Mouse (Mus musculus): Measurements from ENCODE around the gene Hnrnph1. TPM values are rescaled to one million over a fixed set of nuclear protein-coding genes. Genes with fewer than 3 reads are reported as not detected.

Gene Hnrnph1
- polyA plus RNA-seq, 1 experiment: 271 TPM

- WGBS: 89% methylated on average over 9 of the region's 9 CpGs
- Histone ChIP-seq H3K27ac (ENCODE audit: control insufficient read depth, insufficient read depth, low read depth, low read length, poor library complexity) (no peak overlapping the region), H3K4me3 (replicated peaks; ENCODE audit: control insufficient read depth, low read depth, low read length) (no peak overlapping the region), H3K4me1 (ENCODE audit: control insufficient read depth, insufficient read depth, low read length) (no peaks in the 10 kb centered on the region)
- TF ChIP-seq POLR2A (IDR thresholded peaks at IDR 0.05; ENCODE audit: borderline replicate concordance, control insufficient read depth, low read depth, low read length): no peak
- no peak for TF ChIP-seq CTCF (IDR thresholded peaks at IDR 0.05; ENCODE audit: control insufficient read depth, insufficient read depth, low read length)
Observed at GRCm38 (mm10) chr11:50397316-50397715, 20.5 kb downstream of the Hnrnph1 start.

GRCm38 (mm10) chr11:50398803-50399202 lies 22.0 kb downstream of the Hnrnph1 start:
- no peak overlapping the region for H3K4me3 ChIP-seq (replicated peaks; ENCODE audit: control insufficient read depth, low read depth, low read length)

GRCm38 (mm10) chr11:50402481-50402880 lies 25.7 kb downstream of the Hnrnph1 start:
- no peak for TF ChIP-seq CTCF (IDR thresholded peaks at IDR 0.05; ENCODE audit: control insufficient read depth, insufficient read depth, low read length)
- no peak for TF ChIP-seq POLR2A (IDR thresholded peaks at IDR 0.05; ENCODE audit: borderline replicate concordance, control insufficient read depth, low read depth, low read length)
- H3K27ac ChIP-seq (ENCODE audit: control insufficient read depth, insufficient read depth, low read depth, low read length, poor library complexity): no peak overlapping the region
- H3K4me1 ChIP-seq (ENCODE audit: control insufficient read depth, insufficient read depth, low read length): no peaks in the 10 kb centered on the region
- 92% methylated on average over 3 of the region's 3 CpGs for WGBS
- H3K4me3 ChIP-seq (replicated peaks; ENCODE audit: control insufficient read depth, low read depth, low read length): no peak overlapping the region

More at GRCm38 (mm10) chr11:50398803-50399202, 22.0 kb downstream of the Hnrnph1 start:
- TF ChIP-seq POLR2A (IDR thresholded peaks at IDR 0.05; ENCODE audit: borderline replicate concordance, control insufficient read depth, low read depth, low read length) (no peak), CTCF (IDR thresholded peaks at IDR 0.05; ENCODE audit: control insufficient read depth, insufficient read depth, low read length) (no peak)
- 89% methylated on average over 13 of the region's 13 CpGs for WGBS
- no peak overlapping the region for H3K27ac ChIP-seq (ENCODE audit: control insufficient read depth, insufficient read depth, low read depth, low read length, poor library complexity)
- no peaks in the 10 kb centered on the region for H3K4me1 ChIP-seq (ENCODE audit: control insufficient read depth, insufficient read depth, low read length)

- Histone ChIP-seq H3K27ac (ENCODE audit: control insufficient read depth, insufficient read depth, low read depth, low read length, poor library complexity) (no peak overlapping the region), H3K4me1 (ENCODE audit: control insufficient read depth, insufficient read depth, low read length) (no peaks in the 10 kb centered on the region), H3K4me3 (replicated peaks; ENCODE audit: control insufficient read depth, low read depth, low read length) (no peak overlapping the region)
- no peak for TF ChIP-seq CTCF (IDR thresholded peaks at IDR 0.05; ENCODE audit: control insufficient read depth, insufficient read depth, low read length)
- no peak for TF ChIP-seq POLR2A (IDR thresholded peaks at IDR 0.05; ENCODE audit: borderline replicate concordance, control insufficient read depth, low read depth, low read length)
- WGBS: 86% methylated on average over 10 of the region's 10 CpGs
Observed at GRCm38 (mm10) chr11:50403367-50404014, 26.7 kb downstream of the Hnrnph1 start.

GRCm38 (mm10) chr11:50407235-50407634 lies 30.4 kb downstream of the Hnrnph1 start:
- no peak overlapping the region for H3K27ac ChIP-seq (ENCODE audit: control insufficient read depth, insufficient read depth, low read depth, low read length, poor library complexity)
- no peak overlapping the region for H3K4me3 ChIP-seq (replicated peaks; ENCODE audit: control insufficient read depth, low read depth, low read length)
- WGBS: 76% methylated on average over 6 of the region's 6 CpGs
- no peaks in the 10 kb centered on the region for H3K4me1 ChIP-seq (ENCODE audit: control insufficient read depth, insufficient read depth, low read length)
- TF ChIP-seq CTCF (IDR thresholded peaks at IDR 0.05; ENCODE audit: control insufficient read depth, insufficient read depth, low read length) (no peak), POLR2A (IDR thresholded peaks at IDR 0.05; ENCODE audit: borderline replicate concordance, control insufficient read depth, low read depth, low read length) (no peak)

GRCm38 (mm10) chr11:50415563-50416241 lies 38.9 kb downstream of the Hnrnph1 start:
- Histone ChIP-seq H3K4me3 (replicated peaks; ENCODE audit: control insufficient read depth, low read depth, low read length) (no peak overlapping the region), H3K4me1 (ENCODE audit: control insufficient read depth, insufficient read depth, low read length) (peaks cover 5% of the 10 kb centered on the region), H3K27ac (ENCODE audit: control insufficient read depth, insufficient read depth, low read depth, low read length, poor library complexity) (0 out of 2 replicates have a peak overlapping the region, but pooled peaks have one; percentile 9)
- WGBS: 41% methylated on average over 6 of the region's 6 CpGs
- TF ChIP-seq POLR2A (IDR thresholded peaks at IDR 0.05; ENCODE audit: borderline replicate concordance, control insufficient read depth, low read depth, low read length): no peak
- no peak for TF ChIP-seq CTCF (IDR thresholded peaks at IDR 0.05; ENCODE audit: control insufficient read depth, insufficient read depth, low read length)

GRCm38 (mm10) chr11:50417856-50418255 lies 41.1 kb downstream of the Hnrnph1 start:
- 61% methylated on average over 2 of the region's 2 CpGs for WGBS
- no peak overlapping the region for H3K27ac ChIP-seq (ENCODE audit: control insufficient read depth, insufficient read depth, low read depth, low read length, poor library complexity)
- TF ChIP-seq POLR2A (IDR thresholded peaks at IDR 0.05; ENCODE audit: borderline replicate concordance, control insufficient read depth, low read depth, low read length) (no peak), CTCF (IDR thresholded peaks at IDR 0.05; ENCODE audit: control insufficient read depth, insufficient read depth, low read length) (no peak)

GRCm38 (mm10) chr11:50421461-50421860 lies 44.7 kb downstream of the Hnrnph1 start:
- H3K4me1 ChIP-seq (ENCODE audit: control insufficient read depth, insufficient read depth, low read length): peaks cover 1% of the 10 kb centered on the region; the same call in 1 of the 2 replicates
- H3K4me3 ChIP-seq (replicated peaks; ENCODE audit: control insufficient read depth, low read depth, low read length): no peak overlapping the region
- 82% methylated on average over 5 of the region's 5 CpGs for WGBS
- no peak overlapping the region for H3K27ac ChIP-seq (ENCODE audit: control insufficient read depth, insufficient read depth, low read depth, low read length, poor library complexity)
- TF ChIP-seq POLR2A (IDR thresholded peaks at IDR 0.05; ENCODE audit: borderline replicate concordance, control insufficient read depth, low read depth, low read length): no peak
- no peak for TF ChIP-seq CTCF (IDR thresholded peaks at IDR 0.05; ENCODE audit: control insufficient read depth, insufficient read depth, low read length)

More at GRCm38 (mm10) chr11:50417856-50418255, 41.1 kb downstream of the Hnrnph1 start:
- H3K4me1 ChIP-seq (ENCODE audit: control insufficient read depth, insufficient read depth, low read length): peaks cover 6% of the 10 kb centered on the region
- H3K4me3 ChIP-seq (replicated peaks; ENCODE audit: control insufficient read depth, low read depth, low read length): no peak overlapping the region
